Mouse (Mus musculus) bone marrow macrophage, adult 2 months (primary cell): Measurements from ENCODE around the gene H2-Q2.

Experiments
- CTCF ChIP-seq: IDR thresholded peaks from 2 replicates; pipeline ENCODE4 v1.5.1; 2012; ENCODE audit warnings: low read depth, mild to moderate bottlenecking, low read length, moderate library complexity
- POLR2A ChIP-seq: IDR thresholded peaks from 2 replicates; pipeline ENCODE4 v1.6.1; 2012; ENCODE audit warnings: mild to moderate bottlenecking, low read depth, low read length, borderline replicate concordance

GRCm38 (mm10) chr17:35318671-35319070, 23.4 kb upstream of the H2-Q2 start:
- TF ChIP-seq CTCF (no peak), POLR2A (no peak)
